Mouse (Mus musculus) hindbrain, embryonic 11.5 days (tissue): ENCODE results near the gene Gm17662. TPM values are rescaled to one million over a fixed set of nuclear protein-coding genes. Genes with fewer than 3 reads are reported as not detected.

Experiments used
- ATAC-seq: fragments of 200-750 bp; cut with Nextera tagmentation; 2 replicates; pipeline ENCODE4 v1.8.0; 2017; ENCODE audit warnings: mild to moderate bottlenecking, moderate TSS enrichment, moderate library complexity; ENCODE audit not compliant: low FRiP score
- DNase-seq: peaks from one replicate; pipeline ENCODE4 v3.0.0-alpha.2; 2015; ENCODE audit warnings: low spot score
- H3K27ac ChIP-seq: fragments of 300-500 bp; sonication (generic); 2 replicates; pipeline ENCODE4 v1.5.1; 2014; ENCODE audit warnings: mild to moderate bottlenecking, low read depth, low read length
- H3K27me3 ChIP-seq: fragments of 300-500 bp; sonication (generic); 2 replicates; pipeline ENCODE4 v1.6.1; 2014; ENCODE audit warnings: mild to moderate bottlenecking, low read length, moderate library complexity, mixed read lengths; ENCODE audit not compliant: control insufficient read depth, insufficient read depth
- H3K36me3 ChIP-seq: fragments of 300-500 bp; sonication (generic); 2 replicates; pipeline ENCODE4 v1.6.1; 2014; ENCODE audit warnings: mild to moderate bottlenecking, low read length, moderate library complexity, mixed read lengths; ENCODE audit not compliant: control insufficient read depth, insufficient read depth
- H3K4me1 ChIP-seq: fragments of 300-500 bp; sonication (generic); replicated peaks from 2 replicates; pipeline ENCODE4 v1.6.1; 2014; ENCODE audit warnings: low read length, mixed read lengths; ENCODE audit not compliant: control insufficient read depth, insufficient read depth
- H3K4me2 ChIP-seq: fragments of 300-500 bp; sonication (generic); replicated peaks from 2 replicates; pipeline ENCODE4 v1.6.1; 2014; ENCODE audit warnings: mild to moderate bottlenecking, low read depth, low read length
- H3K4me3 ChIP-seq: fragments of 300-500 bp; sonication (generic); 2 replicates; pipeline ENCODE4 v1.5.1; 2014; ENCODE audit warnings: low read depth, low read length
- H3K9ac ChIP-seq: fragments of 300-500 bp; sonication (generic); 2 replicates; pipeline ENCODE4 v1.6.1; 2014; ENCODE audit warnings: low read depth, low read length
- H3K9me3 ChIP-seq: fragments of 300-500 bp; sonication (generic); 2 replicates; pipeline ENCODE4 v1.6.1; 2016; ENCODE audit warnings: low read length; ENCODE audit not compliant: control insufficient read depth
- WGBS: fragments of 180-500 bp; shearing (Covaris S2); extraction: QIAGEN DNeasy Blood & Tissue Kit; methylation state at CpG from one replicate; pipeline ENCODE4 v1.1.7; 2014; 5-methylcytosine and 5-hydroxymethylcytosine counted together
- polyA plus RNA-seq: library from polyadenylated mRNA; unstranded; fragments of >200 nt; fragmentation: Nextera tagmentation; extraction: Ambion mirVana; gene quantifications from 2 replicates; pipeline ENCODE4 v1.2.1, GENCODE M21; 2014

Gene Gm17662
- polyA plus RNA-seq, 1 experiment from 2014 or later = not detected

- Histone ChIP-seq H3K9me3 (no peaks in the 10 kb centered on the region), H3K9ac (no peak overlapping the region), H3K4me3 (no peak overlapping the region), H3K27ac (no peak overlapping the region), H3K36me3 (no peaks in the 10 kb centered on the region), H3K4me1 (no peaks in the 10 kb centered on the region), H3K4me2 (no peak overlapping the region), H3K27me3 (no peaks in the 10 kb centered on the region)
- 61% methylated on average over 13 of the region's 13 CpGs for WGBS
- ATAC-seq (no peak), DNase-seq (peak; percentile 81)
Observed at GRCm38 (mm10) chr4:104894004-104894734, 37.0 kb downstream of the Gm17662 start.

GRCm38 (mm10) chr4:104902836-104903235 is 45.7 kb downstream of the Gm17662 start:
- no peak overlapping the region for H3K4me3 ChIP-seq
- WGBS = 82% methylated on average over 2 of the region's 2 CpGs
- DNase-seq = no peak
- H3K9ac ChIP-seq = no peak overlapping the region
- H3K4me1 ChIP-seq = no peaks in the 10 kb centered on the region
- H3K27ac ChIP-seq = no peak overlapping the region
- H3K4me2 ChIP-seq = no peak overlapping the region
- no peak for ATAC-seq
- H3K36me3 ChIP-seq = no peaks in the 10 kb centered on the region
- no peaks in the 10 kb centered on the region for H3K9me3 ChIP-seq
- H3K27me3 ChIP-seq = no peaks in the 10 kb centered on the region

- Histone ChIP-seq H3K9me3 (no peaks in the 10 kb centered on the region), H3K36me3 (no peaks in the 10 kb centered on the region), H3K4me2 (no peak overlapping the region), H3K9ac (no peak overlapping the region), H3K27me3 (no peaks in the 10 kb centered on the region), H3K4me3 (no peak overlapping the region), H3K27ac (no peak overlapping the region), H3K4me1 (no peaks in the 10 kb centered on the region)
- WGBS = 91% methylated on average over 6 of the region's 6 CpGs
- ATAC-seq (no peak), DNase-seq (no peak)
Observed at GRCm38 (mm10) chr4:104905049-104905448, 47.9 kb downstream of the Gm17662 start.

Other genes starting within 250 kb of the Gm17662 start
- not detected in 2 replicates for gene C8b, start 91.0 kb upstream of the Gm17662 start, polyA plus RNA-seq
- 0.13 TPM in 1 of 2 replicates, not detected in the other for gene C8a, start 19.1 kb downstream of the Gm17662 start, polyA plus RNA-seq
- gene Fyb2, start 56.1 kb downstream of the Gm17662 start, polyA plus RNA-seq = 0.04 and 0.20 TPM in 2 replicates